Mouse (Mus musculus) thymus, adult 2 months (tissue): Measurements from ENCODE around the gene Syne1.

Experiments used
- CTCF ChIP-seq: fragments of 200-500 bp; IDR thresholded peaks from 2 replicates; pipeline ENCODE4 v1.5.1; 2012; ENCODE audit warnings: mild to moderate bottlenecking, control low read depth, low read length, moderate library complexity, borderline replicate concordance; ENCODE audit not compliant: control insufficient read depth, poor library complexity, insufficient read depth; ENCODE audit errors: extremely low read depth
- POLR2A ChIP-seq: fragments of 200-500 bp; IDR thresholded peaks from 2 replicates; pipeline ENCODE4 v1.6.1; 2012; ENCODE audit warnings: mild to moderate bottlenecking, low read length, control low read depth, moderate library complexity; ENCODE audit not compliant: control insufficient read depth, poor library complexity, insufficient read depth; ENCODE audit errors: extremely low read depth

GRCm38 (mm10) chr10:5058876-5059275 lies 492.4 kb downstream of the Syne1 start:
- TF ChIP-seq CTCF (no peak), POLR2A (no peak)
